Mouse (Mus musculus): ENCODE data around the gene Olfr44.
A peak's percentile ranks its signal among the peaks of the same experiment; 100 is the strongest.

The Olfr44 gene

DNA sequence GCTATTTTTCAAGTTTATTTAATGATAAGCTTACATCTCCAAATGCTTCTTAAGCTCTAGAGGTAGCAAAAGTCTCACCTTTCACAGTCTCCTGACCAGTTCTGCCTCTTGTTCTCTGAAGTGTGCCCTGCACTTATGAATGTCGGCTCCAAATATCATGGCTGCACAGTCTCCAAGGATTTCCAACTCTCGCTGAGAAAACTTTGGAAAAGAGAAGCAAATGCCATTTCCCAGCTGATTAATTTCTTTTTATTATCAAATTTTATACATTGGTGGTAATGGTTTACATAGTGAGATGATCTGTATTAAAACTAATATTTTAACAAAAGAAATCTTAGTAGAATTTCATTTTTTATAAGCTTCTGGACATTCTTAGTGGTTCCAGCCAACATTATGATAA, at the start of gene Olfr44:
Gene Olfr44, minus strand, starts transcription at position 101 of the 400 bp plus-strand sequence.
- DNase-seq = no peak

DNA sequence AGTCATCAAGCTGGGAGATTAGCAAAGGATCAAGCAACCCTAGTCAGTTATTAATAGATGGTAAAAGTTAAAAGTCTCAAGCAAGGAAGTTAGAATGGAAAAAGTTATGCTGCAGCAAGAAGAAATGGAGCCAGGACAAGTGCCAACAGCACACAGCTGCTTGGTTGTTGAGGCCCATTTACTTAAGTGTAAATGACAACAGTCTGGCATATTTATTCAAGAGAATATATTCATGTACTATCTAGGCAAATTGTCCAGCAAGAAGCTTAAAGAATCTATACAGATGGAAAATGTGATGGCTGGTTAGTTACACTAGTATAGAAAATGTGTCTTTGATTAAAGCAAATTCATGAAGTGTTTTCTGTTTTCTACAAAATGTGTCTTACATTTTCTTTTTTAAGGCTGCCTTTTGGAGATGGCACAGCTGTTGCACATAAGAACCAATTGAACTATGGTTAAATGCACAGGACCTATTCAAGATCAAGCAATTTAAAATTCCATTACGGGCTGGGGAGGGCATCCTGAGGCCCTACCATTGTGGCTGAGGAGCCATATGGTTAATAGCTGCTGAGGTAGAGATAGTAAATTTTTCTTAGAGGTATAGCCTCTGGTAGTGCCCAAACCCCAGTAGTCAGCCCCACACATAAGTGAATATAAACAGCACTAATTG, 30.0 kb upstream of the Olfr44 start:
- DNase-seq = no peak

DNA sequence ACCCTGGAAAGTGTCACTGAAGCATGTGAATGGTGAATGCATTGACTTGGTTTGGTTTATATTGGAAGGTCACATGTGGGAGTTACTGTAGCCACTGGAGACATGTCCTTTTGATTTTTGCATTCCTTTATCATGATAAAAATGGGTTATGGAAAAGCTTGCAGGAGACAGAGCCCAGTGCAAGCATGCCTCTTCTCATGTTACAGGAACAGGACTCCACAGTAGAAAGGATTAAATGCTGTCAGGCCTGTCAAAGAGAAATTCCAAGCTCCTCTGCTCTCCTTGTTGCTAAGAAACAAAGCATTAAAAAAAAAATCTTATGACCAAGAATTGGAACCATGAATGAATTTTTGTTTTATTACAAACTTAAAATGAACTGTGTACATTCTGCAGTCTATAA, 24.8 kb upstream of the Olfr44 start:
- DNase-seq = no peak

DNA sequence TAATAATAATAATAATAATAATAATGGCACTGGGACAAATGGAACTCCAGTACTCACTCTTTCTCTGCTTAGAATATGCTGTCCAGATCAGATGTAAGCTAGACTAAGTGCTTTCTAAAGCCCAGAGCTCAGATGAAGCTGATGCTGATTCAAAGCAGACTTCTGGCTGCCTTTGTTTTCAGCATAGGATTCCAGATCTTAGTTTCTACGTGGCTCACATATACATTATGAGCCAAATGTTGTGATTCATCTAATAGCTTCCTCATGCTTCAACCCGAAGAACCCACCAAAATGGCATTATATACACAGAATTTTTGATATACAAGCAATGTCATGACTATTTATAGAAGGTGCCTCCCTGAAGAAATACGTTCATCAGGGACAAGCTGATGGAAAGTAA, 21.7 kb upstream of the Olfr44 start, which contains the start of gene Olfr957:
Gene Olfr957, minus strand, starts transcription at position 279 of the 400 bp plus-strand sequence.
- DNase-seq = no peak

DNA sequence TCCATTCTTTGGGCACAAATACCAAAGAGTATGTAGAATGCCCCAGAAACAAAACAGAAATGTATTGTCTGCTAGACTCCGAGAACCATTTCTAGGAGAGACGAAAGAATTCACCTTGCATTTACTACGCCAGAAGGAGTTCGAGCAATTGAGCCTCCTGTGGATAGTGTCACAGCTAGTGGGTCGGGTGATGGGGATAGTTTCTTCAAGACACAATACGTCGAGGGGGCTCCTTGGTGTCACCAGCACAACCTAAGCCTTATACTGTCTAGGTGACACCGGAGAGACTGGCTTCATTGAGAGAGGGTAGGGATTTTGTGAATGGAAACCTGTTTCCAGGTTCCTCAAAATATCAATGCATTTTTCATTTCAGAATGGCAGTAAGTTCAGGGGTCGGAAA, 15.6 kb upstream of the Olfr44 start:
- no peak for DNase-seq

DNA sequence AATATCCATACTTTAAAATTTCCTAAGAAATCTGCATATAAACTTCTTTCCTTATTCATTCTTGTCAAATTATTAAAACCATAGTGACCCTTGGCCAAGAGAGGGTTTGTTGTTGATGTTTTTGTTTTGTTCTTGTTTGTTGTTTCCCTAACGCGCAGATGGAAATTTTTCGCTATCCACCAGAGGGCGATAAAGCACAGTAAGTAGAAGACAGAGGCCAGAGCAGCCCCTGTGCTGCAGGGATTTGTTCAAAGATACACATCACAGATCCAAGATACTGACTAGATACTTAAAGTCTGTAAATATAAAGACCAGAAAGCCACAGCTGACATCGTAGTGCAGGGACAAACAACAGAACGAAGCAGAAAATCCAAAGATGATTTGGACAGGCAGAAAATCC, 15.2 kb upstream of the Olfr44 start:
- DNase-seq = peak; percentile 11

DNA sequence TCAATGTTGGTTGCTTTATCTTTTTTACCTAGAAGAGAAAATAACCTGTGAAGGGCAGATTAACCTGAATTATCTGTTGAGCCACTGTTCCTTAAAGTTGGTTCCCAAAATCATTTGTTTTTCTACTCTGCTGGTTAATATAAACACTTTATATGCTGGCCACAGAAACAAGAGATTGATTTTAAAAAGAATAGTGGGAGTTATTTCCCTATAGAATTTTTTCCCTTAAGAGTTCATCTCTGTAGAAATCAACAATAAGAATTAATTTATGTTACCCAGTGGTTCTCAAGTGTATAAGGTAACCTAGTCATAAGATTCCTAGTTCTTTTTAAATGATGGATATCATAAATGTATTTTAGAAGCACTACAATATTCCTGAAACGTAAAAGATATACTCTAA, 22.0 kb downstream of the Olfr44 start, which contains the start of gene Olfr955:
Gene Olfr955, minus strand, starts transcription at position 101 of the 400 bp plus-strand sequence.
- DNase-seq = no peak

DNA sequence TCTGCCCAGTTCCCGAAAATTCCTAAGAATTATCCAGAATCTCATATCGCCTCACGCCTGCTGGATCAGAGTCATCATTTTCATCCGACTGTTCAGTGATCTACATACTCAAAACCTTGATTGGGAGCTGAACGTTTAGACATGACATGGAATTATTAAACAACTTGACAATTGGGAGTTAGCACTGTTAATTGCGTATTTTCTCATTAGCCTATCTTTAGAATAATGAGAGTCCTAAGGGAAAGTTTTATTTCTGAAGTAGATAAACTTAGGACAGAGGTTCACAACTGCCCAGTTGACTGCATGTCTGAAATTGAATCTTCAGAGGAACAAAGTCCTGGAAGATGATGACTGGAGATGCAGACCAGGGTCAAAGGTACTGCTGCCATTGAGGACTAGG, 37.4 kb downstream of the Olfr44 start, which contains the start of gene Olfr954:
Gene Olfr954, plus strand, starts transcription at position 301 of the 400 bp plus-strand sequence.
- DNase-seq = no peak
